Mouse (Mus musculus) left cerebral cortex, adult 2 months (tissue): ENCODE measurements around the gene Ssbp3. TPM values are rescaled to one million over a fixed set of nuclear protein-coding genes. Genes with fewer than 3 reads are reported as not detected.
A peak's percentile ranks its signal among the peaks of the same experiment; 100 is the strongest.

Experiments
- DNase-seq, 2 experiments: peaks; one replicate each; pipeline ENCODE4 v3.0.0; 2021 to 2022; ENCODE audit warnings: low spot score in 2 of 2, mixed read lengths in 1 of 2; ENCODE audit errors: extremely low spot score in 1 of 2
- H3K27ac ChIP-seq: fragments of 200-600 bp; 2 replicates; pipeline ENCODE4 v1.8.1; 2022
- H3K4me3 ChIP-seq: fragments of 200-600 bp; 2 replicates; pipeline ENCODE4 v1.8.1; 2022
- CTCF ChIP-seq: fragments of 200-600 bp; IDR thresholded peaks from 2 replicates; pipeline ENCODE4 v1.8.1; 2022; ENCODE audit warnings: antibody characterized with exemption, mild to moderate bottlenecking, moderate library complexity
- intact Hi-C: fragments of 180-260 bp; cut with DNase I; formaldehyde crosslinking; loops from one replicate; pipeline ENCODE4 v1.15.1; 2025
- total RNA-seq, 2 experiments: library from RNA; stranded (reverse); gene quantifications; 2 replicates each; pipeline ENCODE4 v1.2.3; 2021

Gene Ssbp3
- total RNA-seq, 2 experiments from 2014 or later: 181 to 187 TPM

- intact Hi-C loops: no loop called here
- TF ChIP-seq CTCF: no peak
- Histone ChIP-seq H3K27ac (no peak overlapping the region), H3K4me3 (no peak overlapping the region)
- no peak for DNase-seq
Measured at GRCm38 (mm10) chr4:106922919-106923318, 12.4 kb downstream of the Ssbp3 start.

- Histone ChIP-seq H3K4me3 (no peak overlapping the region), H3K27ac (no peak overlapping the region)
- no peak for TF ChIP-seq CTCF
- intact Hi-C loops: no loop called here
- DNase-seq: no peak
Measured at GRCm38 (mm10) chr4:106924175-106924574, 13.7 kb downstream of the Ssbp3 start.

- H3K27ac ChIP-seq: no peak overlapping the region
- no peak for DNase-seq
- TF ChIP-seq CTCF: no peak
- intact Hi-C loops: no loop called here
- H3K4me3 ChIP-seq: no peak overlapping the region
Measured at GRCm38 (mm10) chr4:106924888-106925287, 14.4 kb downstream of the Ssbp3 start.

- no peak for DNase-seq
- intact Hi-C loops: no loop called here
- no peak for TF ChIP-seq CTCF
- H3K4me3 ChIP-seq: no peak overlapping the region
- no peak overlapping the region for H3K27ac ChIP-seq
Measured at GRCm38 (mm10) chr4:106926401-106926800, 15.9 kb downstream of the Ssbp3 start.

- TF ChIP-seq CTCF: no peak
- Histone ChIP-seq H3K4me3 (no peak overlapping the region), H3K27ac (no peak overlapping the region)
- DNase-seq: no peak
- intact Hi-C loops: no loop called here
Measured at GRCm38 (mm10) chr4:106927034-106927433, 16.5 kb downstream of the Ssbp3 start.

- no peak for TF ChIP-seq CTCF
- intact Hi-C loops: no loop called here
- no peak for DNase-seq
- no peak overlapping the region for H3K27ac ChIP-seq
- no peak overlapping the region for H3K4me3 ChIP-seq
Measured at GRCm38 (mm10) chr4:106928961-106929360, 18.5 kb downstream of the Ssbp3 start.

- Histone ChIP-seq H3K4me3 (no peak overlapping the region), H3K27ac (no peak overlapping the region)
- intact Hi-C loops: no loop called here
- TF ChIP-seq CTCF: no peak
- DNase-seq: no peak
Measured at GRCm38 (mm10) chr4:106932583-106932982, 22.1 kb downstream of the Ssbp3 start.

- DNase-seq: no peak
- Histone ChIP-seq H3K27ac (no peak overlapping the region), H3K4me3 (no peak overlapping the region)
- TF ChIP-seq CTCF: no peak
- intact Hi-C loops: no loop called here
Measured at GRCm38 (mm10) chr4:106933813-106934482, 23.4 kb downstream of the Ssbp3 start.

GRCm38 (mm10) chr4:106934931-106935582, 24.6 kb downstream of the Ssbp3 start:
- DNase-seq: peak in 1 of 2 experiments; percentile 65
- TF ChIP-seq CTCF: no peak
- H3K4me3 ChIP-seq: no peak overlapping the region
- H3K27ac ChIP-seq: peak overlapping the region; percentile 73
- intact Hi-C loops: no loop called here

GRCm38 (mm10) chr4:106935583-106935935, 25.1 kb downstream of the Ssbp3 start:
- intact Hi-C loops: no loop called here
- TF ChIP-seq CTCF: no peak
- Histone ChIP-seq H3K27ac (peak overlapping the region; percentile 73), H3K4me3 (no peak overlapping the region)
- no peak for DNase-seq

- Histone ChIP-seq H3K4me3 (no peak overlapping the region), H3K27ac (peak overlapping the region; percentile 73)
- intact Hi-C loops: no loop called here
- DNase-seq: no peak
- TF ChIP-seq CTCF: no peak
Measured at GRCm38 (mm10) chr4:106936041-106936440, 25.5 kb downstream of the Ssbp3 start.

GRCm38 (mm10) chr4:106936741-106937140, 26.2 kb downstream of the Ssbp3 start:
- no peak for DNase-seq
- TF ChIP-seq CTCF: no peak
- Histone ChIP-seq H3K27ac (peak overlapping the region; percentile 30; the same call in 1 of the 2 replicates), H3K4me3 (no peak overlapping the region)
- intact Hi-C loops: no loop called here
